Mouse (Mus musculus): ENCODE measurements around the gene 4933407L21Rik. TPM values are rescaled to one million over a fixed set of nuclear protein-coding genes. Genes with fewer than 3 reads are reported as not detected.

The 4933407L21Rik gene
- polyA plus RNA-seq, 1 experiment from 2014 or later: 0.09 TPM

DNA sequence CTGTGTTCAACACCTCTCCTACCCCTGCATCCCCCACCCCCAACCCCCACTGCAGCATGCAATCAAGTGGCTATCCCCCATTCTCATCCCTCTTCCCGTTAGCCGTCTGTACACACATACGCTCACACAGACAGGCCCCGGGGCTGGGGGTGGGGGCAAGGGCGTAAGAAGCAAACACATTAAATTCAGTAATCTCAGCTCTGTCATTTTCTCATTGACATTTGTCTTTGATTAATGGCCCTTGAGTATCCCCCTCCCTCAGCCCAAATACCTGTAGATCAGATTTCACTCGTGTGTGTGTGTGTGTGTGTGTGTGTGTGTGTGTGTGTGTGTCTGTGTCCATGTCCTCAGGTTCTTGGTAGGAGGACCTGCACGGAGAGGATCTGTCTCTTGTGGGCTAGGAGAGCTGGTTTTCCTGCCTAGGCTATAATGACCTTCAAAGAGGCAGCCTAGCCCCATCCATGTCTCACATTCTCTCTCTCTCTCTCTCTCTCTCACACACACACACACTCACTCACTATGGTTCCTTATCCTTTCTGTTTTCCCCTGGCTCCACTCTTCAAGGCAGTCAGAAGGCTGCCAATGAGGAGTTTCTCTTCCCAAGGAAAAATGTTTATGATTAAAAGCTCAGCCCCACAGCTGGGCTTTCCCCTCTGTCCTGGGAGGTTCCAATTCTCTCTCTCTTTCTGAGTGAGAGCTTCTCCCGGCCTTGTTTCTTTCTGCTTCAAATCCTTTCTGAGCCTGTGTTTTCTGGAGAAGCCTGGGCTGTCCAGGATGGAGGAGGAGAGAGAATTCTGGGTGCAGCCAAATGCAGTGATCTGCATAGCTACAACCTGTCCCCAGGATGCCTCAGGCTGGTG, 30.2 kb upstream of the 4933407L21Rik start:
- H3K27ac ChIP-seq (ENCODE audit: low read length): peak overlapping the region; percentile 43

DNA sequence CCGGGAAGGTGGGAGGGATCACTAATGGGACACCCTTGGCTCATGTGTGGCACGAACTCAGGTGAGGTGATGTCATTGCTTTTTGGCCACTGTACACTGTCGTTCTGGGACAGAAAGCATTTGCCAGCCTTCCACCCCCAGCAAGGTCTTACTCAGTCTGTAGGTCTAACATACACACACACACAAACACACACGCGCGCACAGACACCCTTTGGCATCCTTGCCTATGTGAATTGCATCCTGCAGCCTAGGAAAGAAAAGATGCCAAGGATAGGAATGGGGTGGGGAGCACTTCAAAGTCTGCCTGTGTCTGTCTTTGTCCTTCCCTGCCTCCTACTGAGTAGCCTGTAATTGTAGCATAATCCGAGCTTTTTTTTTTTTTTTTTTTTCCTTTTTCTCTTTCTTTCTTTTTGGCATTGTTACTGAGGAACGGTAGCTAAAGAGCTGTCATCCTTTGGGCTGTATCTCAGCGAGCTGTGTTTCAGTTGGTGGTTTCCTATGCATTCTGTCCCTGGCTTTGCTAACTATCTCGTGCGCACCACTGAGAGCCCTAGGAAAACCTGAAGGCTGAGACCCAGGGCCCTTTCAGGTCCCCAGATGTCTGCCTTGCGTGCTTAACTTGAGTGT, 29.4 kb upstream of the 4933407L21Rik start:
- peaks cover 80% of the 10 kb centered on the region for H3K4me1 ChIP-seq (ENCODE audit: control insufficient read depth, insufficient read depth, low read length)
- 56% methylated on average over 12 of the region's 12 CpGs for WGBS
- ATAC-seq (replicated peaks; ENCODE audit: extremely low read depth, insufficient read depth, low FRiP score): no peak
- H3K4me3 ChIP-seq (ENCODE audit: low read length): no peak overlapping the region
- H3K9me3 ChIP-seq (replicated peaks; ENCODE audit: control insufficient read depth, low read length): no peaks in the 10 kb centered on the region
- peak overlapping the region; percentile 43 for H3K27ac ChIP-seq (ENCODE audit: low read length)
- peak overlapping the region; percentile 31; the same call in 1 of the 2 replicates for H3K4me2 ChIP-seq (ENCODE audit: low read depth, low read length)
- H3K27me3 ChIP-seq (ENCODE audit: control insufficient read depth, insufficient read depth, low read length): no peaks in the 10 kb centered on the region
- peaks cover 6% of the 10 kb centered on the region for H3K36me3 ChIP-seq (ENCODE audit: control insufficient read depth, insufficient read depth)
- peak overlapping the region; percentile 21 for H3K9ac ChIP-seq (ENCODE audit: low read length)

More for the DNA sequence above, 30.2 kb upstream of the 4933407L21Rik start:
- Histone ChIP-seq H3K9ac (ENCODE audit: low read length) (peak overlapping the region; percentile 26), H3K4me1 (ENCODE audit: control insufficient read depth, insufficient read depth, low read length) (peaks cover 82% of the 10 kb centered on the region), H3K36me3 (ENCODE audit: control insufficient read depth, insufficient read depth) (no peaks in the 10 kb centered on the region), H3K27me3 (ENCODE audit: control insufficient read depth, insufficient read depth, low read length) (no peaks in the 10 kb centered on the region), H3K4me3 (ENCODE audit: low read length) (no peak overlapping the region), H3K9me3 (replicated peaks; ENCODE audit: control insufficient read depth, low read length) (no peaks in the 10 kb centered on the region), H3K4me2 (ENCODE audit: low read depth, low read length) (peak overlapping the region; percentile 31; the same call in 1 of the 2 replicates)
- ATAC-seq (replicated peaks; ENCODE audit: extremely low read depth, insufficient read depth, low FRiP score): no peak
- WGBS: 34% methylated on average over 8 of the region's 8 CpGs

DNA sequence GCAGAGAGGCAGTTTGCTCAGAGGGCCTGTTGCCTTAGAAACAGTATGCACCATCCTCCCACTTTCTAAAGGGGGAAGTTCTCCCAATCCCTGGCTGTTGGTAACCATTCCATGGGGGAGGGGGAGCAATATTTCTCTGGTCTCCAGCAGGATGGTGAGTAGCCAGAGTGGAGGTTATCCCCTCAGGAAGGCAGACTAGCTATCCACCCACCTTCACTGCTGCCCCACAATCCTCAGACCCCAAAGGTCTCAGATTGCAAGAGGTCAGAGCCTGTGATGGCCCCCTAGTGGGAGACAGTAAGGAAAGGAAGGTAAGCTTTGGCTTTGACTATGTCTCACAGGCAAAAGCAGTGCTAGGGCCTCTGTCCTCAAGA, 28.9 kb upstream of the 4933407L21Rik start:
- no peak for ATAC-seq (replicated peaks; ENCODE audit: extremely low read depth, insufficient read depth, low FRiP score)
- Histone ChIP-seq H3K27ac (ENCODE audit: low read length) (0 out of 2 replicates have a peak overlapping the region, but pooled peaks have one; percentile 9), H3K36me3 (ENCODE audit: control insufficient read depth, insufficient read depth) (peaks cover 10% of the 10 kb centered on the region), H3K4me1 (ENCODE audit: control insufficient read depth, insufficient read depth, low read length) (peaks cover 77% of the 10 kb centered on the region), H3K27me3 (ENCODE audit: control insufficient read depth, insufficient read depth, low read length) (no peaks in the 10 kb centered on the region), H3K9ac (ENCODE audit: low read length) (no peak overlapping the region), H3K4me3 (ENCODE audit: low read length) (no peak overlapping the region), H3K4me2 (ENCODE audit: low read depth, low read length) (no peak overlapping the region), H3K9me3 (replicated peaks; ENCODE audit: control insufficient read depth, low read length) (no peaks in the 10 kb centered on the region)

- H3K9ac ChIP-seq (ENCODE audit: low read length): no peak overlapping the region
- no peaks in the 10 kb centered on the region for H3K27me3 ChIP-seq (ENCODE audit: control insufficient read depth, insufficient read depth, low read length)
- ATAC-seq (replicated peaks; ENCODE audit: extremely low read depth, insufficient read depth, low FRiP score): no peak
- H3K27ac ChIP-seq (ENCODE audit: low read length): peak overlapping the region; percentile 77
- H3K9me3 ChIP-seq (replicated peaks; ENCODE audit: control insufficient read depth, low read length): no peaks in the 10 kb centered on the region
- WGBS: 41% methylated on average over 7 of the region's 7 CpGs
- H3K4me3 ChIP-seq (ENCODE audit: low read length): no peak overlapping the region
- H3K4me2 ChIP-seq (ENCODE audit: low read depth, low read length): 0 out of 2 replicates have a peak overlapping the region, but pooled peaks have one; percentile 0
- peaks cover 79% of the 10 kb centered on the region for H3K4me1 ChIP-seq (ENCODE audit: control insufficient read depth, insufficient read depth, low read length)
- peaks cover 23% of the 10 kb centered on the region for H3K36me3 ChIP-seq (ENCODE audit: control insufficient read depth, insufficient read depth)
Measured at GRCm38 (mm10) chr1:85900521-85901333, 27.6 kb upstream of the 4933407L21Rik start.

DNA sequence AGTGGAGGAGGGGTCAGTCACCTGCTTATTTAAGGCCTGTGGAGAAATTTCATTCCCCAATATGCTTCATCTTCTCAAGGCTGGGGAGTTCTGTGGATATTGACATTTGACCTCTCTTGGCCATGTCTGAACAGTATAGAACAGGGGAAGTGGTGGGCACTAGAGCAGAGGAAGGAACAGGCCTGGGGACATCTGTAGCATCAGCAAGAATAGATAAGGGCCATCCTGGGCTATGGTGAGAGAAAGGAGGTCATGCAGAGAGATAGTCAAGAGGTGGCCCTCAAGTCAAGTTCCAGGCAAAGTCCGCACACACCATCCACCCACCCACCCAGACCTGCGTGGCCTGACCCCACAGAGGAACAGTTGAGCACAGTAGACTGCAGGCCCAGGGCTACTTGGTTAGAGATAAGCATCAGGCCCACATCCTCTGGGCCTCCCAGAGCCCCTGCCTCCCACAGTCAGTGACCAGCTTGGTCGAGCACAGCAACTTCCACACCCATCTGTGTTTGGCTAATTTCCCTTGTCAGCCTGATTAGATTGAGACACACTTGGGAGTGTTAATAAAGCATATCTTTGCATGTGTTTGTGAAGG, 26.7 kb upstream of the 4933407L21Rik start:
- Histone ChIP-seq H3K9me3 (replicated peaks; ENCODE audit: control insufficient read depth, low read length) (no peaks in the 10 kb centered on the region), H3K9ac (ENCODE audit: low read length) (no peak overlapping the region), H3K27me3 (ENCODE audit: control insufficient read depth, insufficient read depth, low read length) (no peaks in the 10 kb centered on the region), H3K4me1 (ENCODE audit: control insufficient read depth, insufficient read depth, low read length) (peaks cover 76% of the 10 kb centered on the region), H3K27ac (ENCODE audit: low read length) (peak overlapping the region; percentile 77), H3K36me3 (ENCODE audit: control insufficient read depth, insufficient read depth) (peaks cover 31% of the 10 kb centered on the region), H3K4me3 (ENCODE audit: low read length) (no peak overlapping the region), H3K4me2 (ENCODE audit: low read depth, low read length) (peak overlapping the region; percentile 11; the same call in 1 of the 2 replicates)
- 28% methylated on average over 3 of the region's 3 CpGs for WGBS
- ATAC-seq (replicated peaks; ENCODE audit: extremely low read depth, insufficient read depth, low FRiP score): no peak; the same call in 1 of the 2 replicates

GRCm38 (mm10) chr1:85902108-85902561, 26.1 kb upstream of the 4933407L21Rik start:
- no peak overlapping the region for H3K4me3 ChIP-seq (ENCODE audit: low read length)
- 12% methylated on average over 7 of the region's 7 CpGs for WGBS
- H3K9ac ChIP-seq (ENCODE audit: low read length): no peak overlapping the region
- peak overlapping the region; percentile 33; the same call in 1 of the 2 replicates for H3K4me2 ChIP-seq (ENCODE audit: low read depth, low read length)
- H3K27ac ChIP-seq (ENCODE audit: low read length): peak overlapping the region; percentile 77
- H3K4me1 ChIP-seq (ENCODE audit: control insufficient read depth, insufficient read depth, low read length): peaks cover 74% of the 10 kb centered on the region
- no peaks in the 10 kb centered on the region for H3K27me3 ChIP-seq (ENCODE audit: control insufficient read depth, insufficient read depth, low read length)
- peaks cover 33% of the 10 kb centered on the region for H3K36me3 ChIP-seq (ENCODE audit: control insufficient read depth, insufficient read depth)
- no peaks in the 10 kb centered on the region for H3K9me3 ChIP-seq (replicated peaks; ENCODE audit: control insufficient read depth, low read length)
- peak; percentile 79 for ATAC-seq (replicated peaks; ENCODE audit: extremely low read depth, insufficient read depth, low FRiP score)

GRCm38 (mm10) chr1:85906892-85907291, 21.4 kb upstream of the 4933407L21Rik start:
- no peak overlapping the region for H3K4me2 ChIP-seq (ENCODE audit: low read depth, low read length)
- peaks cover 4% of the 10 kb centered on the region; the same call in 1 of the 2 replicates for H3K9me3 ChIP-seq (replicated peaks; ENCODE audit: control insufficient read depth, low read length)
- H3K4me3 ChIP-seq (ENCODE audit: low read length): no peak overlapping the region
- H3K36me3 ChIP-seq (ENCODE audit: control insufficient read depth, insufficient read depth): peaks cover 46% of the 10 kb centered on the region
- H3K4me1 ChIP-seq (ENCODE audit: control insufficient read depth, insufficient read depth, low read length): peaks cover 39% of the 10 kb centered on the region
- WGBS: 42% methylated on average over 12 of the region's 12 CpGs
- H3K9ac ChIP-seq (ENCODE audit: low read length): no peak overlapping the region
- ATAC-seq (replicated peaks; ENCODE audit: extremely low read depth, insufficient read depth, low FRiP score): peak; percentile 55
- H3K27me3 ChIP-seq (ENCODE audit: control insufficient read depth, insufficient read depth, low read length): no peaks in the 10 kb centered on the region
- H3K27ac ChIP-seq (ENCODE audit: low read length): no peak overlapping the region

DNA sequence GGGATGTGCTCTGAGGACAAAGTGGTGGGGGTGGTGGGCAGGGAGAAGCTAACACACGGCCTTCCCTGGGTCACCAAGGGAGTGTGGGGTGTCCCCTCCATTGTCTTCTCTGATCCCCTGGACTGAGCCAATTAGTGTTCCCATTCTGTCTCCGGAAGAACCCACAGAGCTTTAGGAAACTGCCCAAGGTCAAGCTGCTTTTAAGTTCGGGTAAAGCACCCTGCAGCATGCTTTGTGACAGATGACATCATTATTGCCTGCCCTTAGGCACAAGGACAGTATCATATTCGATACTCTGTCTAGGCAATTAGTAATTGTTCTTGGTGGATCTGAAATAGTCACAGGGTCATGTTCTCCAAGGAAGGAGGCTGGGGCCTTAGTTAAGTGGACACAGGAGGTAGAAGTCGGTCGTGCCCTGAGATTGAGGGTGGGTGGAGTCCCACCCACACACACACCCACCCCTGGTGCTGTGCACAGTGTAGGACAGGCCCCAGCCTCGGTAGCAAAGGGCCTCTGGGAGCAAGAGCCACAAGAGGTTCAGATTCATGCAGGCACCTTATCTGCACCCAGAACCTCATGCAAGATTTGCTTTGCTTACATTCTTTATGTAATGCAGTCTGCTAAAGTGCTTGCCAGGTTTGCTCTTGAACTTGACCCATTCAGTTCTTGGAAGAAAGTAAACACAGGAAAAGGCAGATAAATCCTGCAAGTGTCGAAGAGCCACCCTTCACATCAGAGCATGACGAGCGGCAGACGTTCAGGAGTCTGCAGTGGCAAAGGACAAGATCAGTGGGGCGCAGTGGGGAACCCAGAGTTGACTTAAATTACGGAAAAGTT, 19.3 kb upstream of the 4933407L21Rik start:
- Histone ChIP-seq H3K4me3 (ENCODE audit: low read length) (no peak overlapping the region), H3K27ac (ENCODE audit: low read length) (peak overlapping the region; percentile 48), H3K4me2 (ENCODE audit: low read depth, low read length) (no peak overlapping the region), H3K9me3 (replicated peaks; ENCODE audit: control insufficient read depth, low read length) (peaks cover 4% of the 10 kb centered on the region; the same call in 1 of the 2 replicates), H3K4me1 (ENCODE audit: control insufficient read depth, insufficient read depth, low read length) (peaks cover 27% of the 10 kb centered on the region), H3K36me3 (ENCODE audit: control insufficient read depth, insufficient read depth) (peaks cover 40% of the 10 kb centered on the region), H3K9ac (ENCODE audit: low read length) (no peak overlapping the region), H3K27me3 (ENCODE audit: control insufficient read depth, insufficient read depth, low read length) (no peaks in the 10 kb centered on the region)
- WGBS: 37% methylated on average over 13 of the region's 13 CpGs
- ATAC-seq (replicated peaks; ENCODE audit: extremely low read depth, insufficient read depth, low FRiP score): no peak

Data from heart, embryonic 16.5 days (tissue).